Mouse (Mus musculus) neural tube, embryonic 10.5 days (tissue): ENCODE results near the gene B4galnt2.
"Not testable (repeated sequence)": the region's sequence is repeated elsewhere in the genome, so short reads cannot be mapped to it uniquely, and the experiment has no call there.

Source experiments
- DNase-seq: peaks from one replicate; pipeline ENCODE4 v3.0.0-alpha.2; 2017; ENCODE audit warnings: low spot score; ENCODE audit errors: extremely low spot score

Gene B4galnt2

GRCm38 (mm10) chr11:95896446-95897179 is 18.1 kb downstream of the B4galnt2 start:
- no peak for DNase-seq

GRCm38 (mm10) chr11:95890462-95891051 is 24.1 kb downstream of the B4galnt2 start:
- no peak for DNase-seq

GRCm38 (mm10) chr11:95879861-95880260 is 34.8 kb downstream of the B4galnt2 start:
- DNase-seq: not testable (repeated sequence)

- DNase-seq: peak; percentile 67
Observed at GRCm38 (mm10) chr11:95876296-95876695, 38.4 kb downstream of the B4galnt2 start.

GRCm38 (mm10) chr11:95875804-95876203 is 38.9 kb downstream of the B4galnt2 start:
- no peak for DNase-seq

- no peak for DNase-seq
Observed at GRCm38 (mm10) chr11:95869918-95870470, 44.7 kb downstream of the B4galnt2 start.

GRCm38 (mm10) chr11:95869442-95869841 is 45.2 kb downstream of the B4galnt2 start:
- DNase-seq: no peak

- no peak for DNase-seq
Observed at GRCm38 (mm10) chr11:95861397-95861796, 53.3 kb downstream of the B4galnt2 start.

- DNase-seq: peak; percentile 34
Observed at GRCm38 (mm10) chr11:95860071-95860490, 54.6 kb downstream of the B4galnt2 start.

GRCm38 (mm10) chr11:95859468-95859855 is 55.2 kb downstream of the B4galnt2 start:
- DNase-seq: peak; percentile 85

GRCm38 (mm10) chr11:95858528-95859467 is 55.9 kb downstream of the B4galnt2 start:
- DNase-seq: peak; percentile 97

GRCm38 (mm10) chr11:95857716-95858527 is 56.8 kb downstream of the B4galnt2 start:
- no peak for DNase-seq

GRCm38 (mm10) chr11:95857306-95857705 is 57.4 kb downstream of the B4galnt2 start:
- DNase-seq: no peak

GRCm38 (mm10) chr11:95853684-95854083 is 61.0 kb downstream of the B4galnt2 start:
- no peak for DNase-seq

- DNase-seq: no peak
Observed at GRCm38 (mm10) chr11:95850898-95851297, 63.8 kb downstream of the B4galnt2 start.

GRCm38 (mm10) chr11:95844935-95845334 is 69.8 kb downstream of the B4galnt2 start:
- DNase-seq: no peak

- no peak for DNase-seq
Observed at GRCm38 (mm10) chr11:95843421-95843950, 71.2 kb downstream of the B4galnt2 start.

GRCm38 (mm10) chr11:95842953-95843352 is 71.7 kb downstream of the B4galnt2 start:
- no peak for DNase-seq

GRCm38 (mm10) chr11:95842074-95842681 is 72.5 kb downstream of the B4galnt2 start, which contains the start of gene Abi3:
Gene Abi3 (minus strand): TSS chr11:95842476.
- DNase-seq: no peak

GRCm38 (mm10) chr11:95841498-95841830 is 73.2 kb downstream of the B4galnt2 start:
- no peak for DNase-seq
